Mouse (Mus musculus): ENCODE data around the gene Rbfox1.

GRCm38 (mm10) chr16:6919681-6920080 is 1034.5 kb downstream of the Rbfox1 start:
- TF ChIP-seq CTCF (IDR thresholded peaks at IDR 0.05; ENCODE audit: borderline replicate concordance, insufficient read depth, low read length), result no peak
- TF ChIP-seq POLR2A (IDR thresholded peaks at IDR 0.05; ENCODE audit: low read depth, low read length), result no peak
